Mouse (Mus musculus): ENCODE data around the gene Elovl7.

DNA sequence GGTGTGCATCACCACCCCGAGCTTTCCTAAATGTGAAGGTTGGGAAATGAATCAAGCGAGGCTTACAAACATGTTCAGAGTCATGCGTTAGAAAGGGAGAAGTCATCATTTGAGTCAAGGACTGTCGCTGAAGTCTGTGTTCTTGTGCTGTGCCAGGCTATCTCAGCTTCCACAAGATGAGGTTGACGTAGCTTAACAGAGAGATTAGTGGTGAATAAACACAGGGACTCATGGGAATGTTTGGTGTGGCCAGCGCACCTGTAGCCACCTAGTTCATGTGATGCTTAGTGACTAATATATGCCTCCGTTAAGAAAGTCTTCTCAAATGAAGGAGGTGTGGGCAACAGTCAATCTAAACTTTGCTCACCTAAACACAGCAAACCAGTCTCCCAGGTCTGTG, 112.8 kb downstream of the Elovl7 start:
- TF ChIP-seq CTCF (IDR thresholded peaks at IDR 0.05; ENCODE audit: low read depth) (no peak), EP300 (IDR thresholded peaks at IDR 0.05; ENCODE audit: low read depth) (no peak)
